Mouse (Mus musculus): ENCODE results near the gene Tfip11. TPM values are rescaled to one million over a fixed set of nuclear protein-coding genes. Genes with fewer than 3 reads are reported as not detected.

The Tfip11 gene
- polyA plus RNA-seq, 2 experiments, result 23.1 to 33.4 TPM

DNA sequence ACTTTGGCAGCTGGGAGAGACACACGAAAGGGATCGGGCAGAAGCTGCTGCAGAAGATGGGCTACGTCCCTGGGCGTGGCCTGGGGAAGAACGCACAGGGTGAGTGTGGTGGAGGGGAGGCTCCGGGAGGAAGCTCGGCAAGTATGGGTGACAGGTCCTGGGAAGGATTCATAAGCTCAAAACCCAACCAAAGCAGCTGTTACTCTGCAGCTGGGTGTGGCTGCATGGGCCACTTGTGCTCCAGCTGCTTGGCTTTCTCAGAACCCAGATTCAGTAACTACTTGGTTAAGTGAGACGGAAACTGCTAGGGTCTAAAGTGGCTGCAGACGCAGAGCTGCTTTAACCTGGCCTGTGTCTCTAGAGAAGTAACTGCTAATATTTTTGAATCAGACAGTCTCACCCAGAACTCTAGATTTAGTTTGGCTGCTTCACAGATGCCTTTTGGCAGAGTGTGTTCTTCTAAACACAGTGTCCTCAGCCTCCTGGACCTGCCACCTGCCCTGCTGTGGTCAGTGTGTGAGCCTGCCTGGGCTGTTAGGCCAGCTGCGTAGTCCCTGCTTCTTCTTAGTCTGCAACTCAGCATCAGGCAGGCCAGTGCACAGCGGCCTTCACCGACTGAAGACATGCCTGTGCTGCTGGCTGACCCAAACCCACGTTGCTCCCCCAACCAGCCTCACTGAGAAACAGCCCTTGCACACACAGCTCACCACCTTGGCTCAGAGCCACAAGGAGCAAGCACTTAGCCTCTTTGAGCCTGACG lies 3.8 kb downstream of the Tfip11 start:
- peaks cover 6% of the 10 kb centered on the region for H3K4me1 ChIP-seq (ENCODE audit: control insufficient read depth, insufficient read depth, low read length)
- WGBS, result 92% methylated on average over 14 of the region's 14 CpGs
- no peak for DNase-seq (ENCODE audit: low spot score)
- H3K27ac ChIP-seq (replicated peaks; ENCODE audit: low read depth, low read length), result no peak overlapping the region
- no peaks in the 10 kb centered on the region for H3K9me3 ChIP-seq (ENCODE audit: control insufficient read depth, low read length)
- no peak for ATAC-seq (ENCODE audit: low FRiP score, low read depth)
- H3K27me3 ChIP-seq (ENCODE audit: control insufficient read depth, insufficient read depth, low read length), result no peaks in the 10 kb centered on the region
- no peak overlapping the region for H3K9ac ChIP-seq (ENCODE audit: low read depth, low read length, severe bottlenecking)
- TF ChIP-seq POLR2A (IDR thresholded peaks at IDR 0.05; ENCODE audit: borderline replicate concordance, extremely low read depth, insufficient read depth, insufficient read length), result no peak
- no peak overlapping the region for H3K4me3 ChIP-seq (replicated peaks; ENCODE audit: low read length)
- no peak overlapping the region for H3K4me2 ChIP-seq (replicated peaks; ENCODE audit: low read depth, low read length, severe bottlenecking)
- H3K36me3 ChIP-seq (ENCODE audit: control insufficient read depth, insufficient read depth, low read length), result peaks cover 67% of the 10 kb centered on the region

DNA sequence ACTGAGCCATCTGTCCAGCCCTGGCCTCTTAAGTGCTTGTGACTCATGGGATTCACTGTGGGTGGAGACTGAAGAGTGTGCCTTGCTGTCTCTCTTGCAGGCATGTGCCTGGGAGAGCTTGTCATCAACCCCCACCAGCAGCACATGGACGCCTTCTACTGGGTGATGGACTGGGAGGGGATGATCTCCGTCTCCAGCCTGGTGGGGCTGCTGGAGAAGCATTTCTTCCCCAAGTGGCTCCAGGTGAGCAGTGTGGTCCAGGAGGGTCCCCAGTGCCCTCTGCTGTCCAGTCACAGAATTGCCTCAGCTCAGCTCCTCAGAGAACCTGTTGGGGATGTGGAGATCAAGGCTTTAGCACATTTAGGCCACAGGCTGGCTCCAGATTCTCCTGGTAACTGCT lies 9.3 kb downstream of the Tfip11 start:
- Histone ChIP-seq H3K9ac (ENCODE audit: low read depth, low read length, severe bottlenecking) (no peak overlapping the region), H3K4me3 (replicated peaks; ENCODE audit: low read length) (no peak overlapping the region), H3K4me1 (ENCODE audit: control insufficient read depth, insufficient read depth, low read length) (no peaks in the 10 kb centered on the region), H3K27me3 (ENCODE audit: control insufficient read depth, insufficient read depth, low read length) (no peaks in the 10 kb centered on the region), H3K9me3 (ENCODE audit: control insufficient read depth, low read length) (no peaks in the 10 kb centered on the region), H3K27ac (replicated peaks; ENCODE audit: low read depth, low read length) (no peak overlapping the region), H3K4me2 (replicated peaks; ENCODE audit: low read depth, low read length, severe bottlenecking) (no peak overlapping the region), H3K36me3 (ENCODE audit: control insufficient read depth, insufficient read depth, low read length) (peaks cover 83% of the 10 kb centered on the region)
- no peak for TF ChIP-seq POLR2A (IDR thresholded peaks at IDR 0.05; ENCODE audit: borderline replicate concordance, extremely low read depth, insufficient read depth, insufficient read length)
- WGBS, result 36% methylated on average over 2 of the region's 2 CpGs
- ATAC-seq (ENCODE audit: low FRiP score, low read depth), result no peak
- DNase-seq (ENCODE audit: low spot score), result peak; percentile 15

DNA sequence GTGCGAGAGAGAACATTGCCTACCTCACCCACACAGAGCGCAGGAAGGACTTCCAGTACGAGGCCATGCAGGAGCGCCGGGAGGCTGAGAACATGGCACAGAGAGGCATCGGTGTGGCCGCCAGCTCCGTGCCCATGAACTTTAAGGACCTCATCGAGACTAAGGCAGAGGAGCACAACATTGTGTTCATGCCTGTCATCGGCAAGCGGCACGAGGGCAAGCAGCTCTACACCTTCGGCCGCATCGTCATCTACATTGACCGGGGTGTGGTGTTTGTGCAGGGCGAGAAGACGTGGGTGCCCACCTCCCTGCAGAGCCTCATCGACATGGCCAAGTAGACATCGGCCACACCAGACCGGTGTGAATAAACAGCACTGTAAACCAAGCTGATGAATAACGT lies 10.8 kb downstream of the Tfip11 start:
- H3K9me3 ChIP-seq (ENCODE audit: control insufficient read depth, low read length), result no peaks in the 10 kb centered on the region
- no peak for TF ChIP-seq POLR2A (IDR thresholded peaks at IDR 0.05; ENCODE audit: borderline replicate concordance, extremely low read depth, insufficient read depth, insufficient read length)
- H3K36me3 ChIP-seq (ENCODE audit: control insufficient read depth, insufficient read depth, low read length), result peaks cover 71% of the 10 kb centered on the region
- H3K4me1 ChIP-seq (ENCODE audit: control insufficient read depth, insufficient read depth, low read length), result no peaks in the 10 kb centered on the region; the same call in 1 of the 2 replicates
- WGBS, result 93% methylated on average over 22 of the region's 22 CpGs
- H3K27me3 ChIP-seq (ENCODE audit: control insufficient read depth, insufficient read depth, low read length), result no peaks in the 10 kb centered on the region
- no peak overlapping the region for H3K4me3 ChIP-seq (replicated peaks; ENCODE audit: low read length)
- H3K4me2 ChIP-seq (replicated peaks; ENCODE audit: low read depth, low read length, severe bottlenecking), result no peak overlapping the region
- H3K9ac ChIP-seq (ENCODE audit: low read depth, low read length, severe bottlenecking), result no peak overlapping the region
- ATAC-seq (ENCODE audit: low FRiP score, low read depth), result no peak
- H3K27ac ChIP-seq (replicated peaks; ENCODE audit: low read depth, low read length), result no peak overlapping the region
- DNase-seq (ENCODE audit: low spot score), result no peak

DNA sequence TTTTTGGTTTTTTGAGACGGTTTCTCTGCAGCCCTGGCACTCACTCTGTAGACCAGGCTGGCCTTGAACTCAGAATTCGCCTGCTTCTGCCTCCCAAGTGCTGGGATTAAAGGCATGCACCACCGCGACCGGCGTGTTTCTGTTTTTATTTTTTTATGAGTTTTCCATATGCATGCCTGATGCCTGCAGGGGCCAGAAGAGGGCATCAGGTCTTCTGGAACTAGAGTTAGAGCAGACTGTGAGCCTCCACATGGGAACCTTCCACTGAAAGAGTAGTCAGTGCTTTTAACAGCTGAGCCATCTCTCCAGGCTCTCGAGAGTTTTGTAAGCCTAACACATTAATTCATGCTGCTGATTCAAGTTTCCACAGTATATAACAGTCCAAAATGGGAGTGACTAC lies 13.1 kb downstream of the Tfip11 start:
- no peak overlapping the region for H3K9ac ChIP-seq (ENCODE audit: low read depth, low read length, severe bottlenecking)
- H3K4me3 ChIP-seq (replicated peaks; ENCODE audit: low read length), result no peak overlapping the region
- H3K27me3 ChIP-seq (ENCODE audit: control insufficient read depth, insufficient read depth, low read length), result no peaks in the 10 kb centered on the region
- TF ChIP-seq POLR2A (IDR thresholded peaks at IDR 0.05; ENCODE audit: borderline replicate concordance, extremely low read depth, insufficient read depth, insufficient read length), result no peak
- peaks cover 10% of the 10 kb centered on the region for H3K4me1 ChIP-seq (ENCODE audit: control insufficient read depth, insufficient read depth, low read length)
- DNase-seq (ENCODE audit: low spot score) (no peak), ATAC-seq (ENCODE audit: low FRiP score, low read depth) (no peak)
- WGBS, result 52% methylated on average over 7 of the region's 7 CpGs
- H3K27ac ChIP-seq (replicated peaks; ENCODE audit: low read depth, low read length), result no peak overlapping the region
- H3K4me2 ChIP-seq (replicated peaks; ENCODE audit: low read depth, low read length, severe bottlenecking), result no peak overlapping the region
- peaks cover 50% of the 10 kb centered on the region for H3K36me3 ChIP-seq (ENCODE audit: control insufficient read depth, insufficient read depth, low read length)
- no peaks in the 10 kb centered on the region for H3K9me3 ChIP-seq (ENCODE audit: control insufficient read depth, low read length)

DNA sequence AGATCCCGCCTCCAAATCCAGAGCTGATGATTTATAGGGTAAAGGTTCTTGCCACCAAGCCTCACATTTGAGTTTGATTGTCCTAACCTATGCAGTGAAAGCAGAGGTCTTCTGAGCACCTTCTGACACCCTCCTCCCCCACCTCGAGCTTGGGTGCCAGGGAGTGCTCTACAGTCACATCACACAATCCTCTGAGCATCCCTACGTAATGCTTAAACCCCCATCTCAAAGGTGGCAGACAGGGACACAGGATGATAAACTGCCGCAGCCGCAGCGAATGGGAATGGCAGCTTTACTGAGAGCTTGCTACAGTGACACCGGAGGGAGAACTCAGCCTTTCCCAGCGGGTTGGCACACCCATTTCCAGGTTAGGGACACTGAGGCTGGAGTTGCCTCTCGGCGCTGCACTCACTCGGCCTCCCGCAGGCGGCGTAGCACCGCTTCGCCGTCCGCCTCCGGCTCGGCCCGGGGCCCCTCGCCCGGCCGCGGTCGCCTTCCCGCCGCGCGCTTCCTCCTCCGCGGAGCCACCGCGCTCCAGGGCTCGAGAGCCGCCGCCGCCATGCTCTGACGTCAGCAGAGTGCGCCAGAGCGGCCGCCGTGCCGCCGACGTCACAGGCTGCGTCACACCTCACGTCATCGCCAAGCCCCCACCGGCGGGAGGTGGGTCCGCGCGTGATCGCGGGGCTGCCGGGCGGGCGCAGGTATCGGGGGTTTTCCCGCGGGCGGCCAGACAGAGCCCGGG lies 16.5 kb downstream of the Tfip11 start, which contains the start of the genes Srrd and Hps4:
Gene Srrd, minus strand, starts transcription at position 578 of the 742 bp plus-strand sequence.
Gene Hps4, plus strand, starts transcription at position 621 of the 742 bp plus-strand sequence.
- no peaks in the 10 kb centered on the region for H3K9me3 ChIP-seq (ENCODE audit: control insufficient read depth, low read length)
- H3K4me1 ChIP-seq (ENCODE audit: control insufficient read depth, insufficient read depth, low read length), result peaks cover 10% of the 10 kb centered on the region
- no peak for TF ChIP-seq POLR2A (IDR thresholded peaks at IDR 0.05; ENCODE audit: borderline replicate concordance, extremely low read depth, insufficient read depth, insufficient read length)
- H3K27ac ChIP-seq (replicated peaks; ENCODE audit: low read depth, low read length), result 0 out of 2 replicates have a peak within 1 kb of the TSS, but pooled peaks have one; percentile 48
- H3K4me3 ChIP-seq (replicated peaks; ENCODE audit: low read length), result peak within 1 kb of the TSS; percentile 78
- H3K27me3 ChIP-seq (ENCODE audit: control insufficient read depth, insufficient read depth, low read length), result no peaks in the 10 kb centered on the region
- DNase-seq (ENCODE audit: low spot score) (peak; percentile 67), ATAC-seq (ENCODE audit: low FRiP score, low read depth) (peak; percentile 87)
- peaks cover 21% of the 10 kb centered on the region for H3K36me3 ChIP-seq (ENCODE audit: control insufficient read depth, insufficient read depth, low read length)
- peak within 1 kb of the TSS; percentile 73 for H3K9ac ChIP-seq (ENCODE audit: low read depth, low read length, severe bottlenecking)
- WGBS, result 3% methylated on average over 32 of the region's 64 CpGs
- H3K4me2 ChIP-seq (replicated peaks; ENCODE audit: low read depth, low read length, severe bottlenecking), result peak within 1 kb of the TSS; percentile 71
